Mouse (Mus musculus) embryonic facial prominence, embryonic 12.5 days (tissue): ENCODE data around the gene Slc35a1. TPM values are rescaled to one million over a fixed set of nuclear protein-coding genes. Genes with fewer than 3 reads are reported as not detected.

Source experiments
- ATAC-seq: fragments of 200-750 bp; cut with Nextera tagmentation; 2 replicates; pipeline ENCODE4 v1.8.0; 2017; ENCODE audit not compliant: insufficient number of reproducible peaks, insufficient read depth, low FRiP score, low TSS enrichment
- H3K27ac ChIP-seq: fragments of 300-500 bp; sonication (generic); 2 replicates; pipeline ENCODE4 v1.5.1; 2016; ENCODE audit warnings: mild to moderate bottlenecking
- H3K27me3 ChIP-seq: fragments of 300-500 bp; sonication (generic); 2 replicates; pipeline ENCODE4 v1.6.1; 2016; ENCODE audit warnings: mild to moderate bottlenecking, moderate library complexity
- H3K36me3 ChIP-seq: fragments of 300-500 bp; sonication (generic); 2 replicates; pipeline ENCODE4 v1.6.1; 2016; ENCODE audit warnings: mild to moderate bottlenecking
- H3K4me1 ChIP-seq: fragments of 300-500 bp; sonication (generic); 2 replicates; pipeline ENCODE4 v1.6.1; 2016
- H3K4me2 ChIP-seq: fragments of 300-500 bp; sonication (generic); replicated peaks from 2 replicates; pipeline ENCODE4 v1.6.1; 2016; ENCODE audit warnings: mild to moderate bottlenecking, moderate library complexity
- H3K4me3 ChIP-seq: fragments of 300-500 bp; sonication (generic); 2 replicates; pipeline ENCODE4 v1.5.1; 2016; ENCODE audit warnings: mild to moderate bottlenecking
- H3K9ac ChIP-seq: fragments of 300-500 bp; sonication (generic); 2 replicates; pipeline ENCODE4 v1.6.1; 2016; ENCODE audit warnings: mild to moderate bottlenecking, moderate library complexity
- H3K9me3 ChIP-seq: fragments of 300-500 bp; sonication (generic); 2 replicates; pipeline ENCODE4 v1.6.1; 2016; ENCODE audit warnings: mild to moderate bottlenecking, moderate library complexity
- WGBS: fragments of 180-500 bp; shearing (Covaris S2); methylation state at CpG from one replicate; pipeline ENCODE4 v1.1.7; 2016; 5-methylcytosine and 5-hydroxymethylcytosine counted together
- polyA plus RNA-seq: library from polyadenylated mRNA; unstranded; fragments of >200 nt; fragmentation: Nextera tagmentation; extraction: Ambion mirVana; gene quantifications from 2 replicates; pipeline ENCODE4 v1.2.1, GENCODE M21; 2016

Gene Slc35a1
- polyA plus RNA-seq, 1 experiment from 2014 or later = 57.8 TPM

- H3K4me2 ChIP-seq = no peak overlapping the region
- H3K9ac ChIP-seq = no peak overlapping the region
- H3K4me3 ChIP-seq = no peak overlapping the region
- no peaks in the 10 kb centered on the region for H3K9me3 ChIP-seq
- 93% methylated on average over 3 of the region's 3 CpGs for WGBS
- H3K36me3 ChIP-seq = peaks cover 27% of the 10 kb centered on the region
- H3K4me1 ChIP-seq = no peaks in the 10 kb centered on the region
- ATAC-seq = no peak
- no peak overlapping the region for H3K27ac ChIP-seq
- H3K27me3 ChIP-seq = no peaks in the 10 kb centered on the region
These were observed 46.5 kb downstream of the Slc35a1 start for GRCm38 (mm10) chr4:34640731-34641130.

GRCm38 (mm10) chr4:34639745-34640364 is 47.4 kb downstream of the Slc35a1 start:
- 55% methylated on average over 5 of the region's 5 CpGs for WGBS
- ATAC-seq = peak; percentile 47; the same call in 1 of the 2 replicates

GRCm38 (mm10) chr4:34637851-34638250 is 49.4 kb downstream of the Slc35a1 start:
- H3K36me3 ChIP-seq = peaks cover 32% of the 10 kb centered on the region
- H3K4me3 ChIP-seq = no peak overlapping the region
- H3K4me1 ChIP-seq = no peaks in the 10 kb centered on the region
- no peaks in the 10 kb centered on the region for H3K9me3 ChIP-seq
- no peak overlapping the region for H3K27ac ChIP-seq
- no peak overlapping the region for H3K4me2 ChIP-seq
- no peak overlapping the region for H3K9ac ChIP-seq
- no peaks in the 10 kb centered on the region for H3K27me3 ChIP-seq
- 85% methylated on average over 4 of the region's 4 CpGs for WGBS
- ATAC-seq = no peak

More at GRCm38 (mm10) chr4:34639745-34640364, 47.4 kb downstream of the Slc35a1 start:
- Histone ChIP-seq H3K36me3 (peaks cover 26% of the 10 kb centered on the region), H3K9me3 (no peaks in the 10 kb centered on the region), H3K9ac (no peak overlapping the region), H3K27me3 (no peaks in the 10 kb centered on the region), H3K27ac (0 out of 2 replicates have a peak overlapping the region, but pooled peaks have one; percentile 30), H3K4me3 (no peak overlapping the region), H3K4me1 (no peaks in the 10 kb centered on the region), H3K4me2 (no peak overlapping the region)

- WGBS = 94% methylated on average over 7 of the region's 7 CpGs
- Histone ChIP-seq H3K9me3 (no peaks in the 10 kb centered on the region), H3K9ac (no peak overlapping the region), H3K27me3 (no peaks in the 10 kb centered on the region), H3K4me1 (no peaks in the 10 kb centered on the region), H3K36me3 (peaks cover 32% of the 10 kb centered on the region), H3K4me3 (no peak overlapping the region), H3K27ac (no peak overlapping the region), H3K4me2 (no peak overlapping the region)
- no peak for ATAC-seq
These were observed 49.9 kb downstream of the Slc35a1 start for GRCm38 (mm10) chr4:34637386-34637785.

GRCm38 (mm10) chr4:34636036-34636435 is 51.2 kb downstream of the Slc35a1 start:
- H3K27ac ChIP-seq = no peak overlapping the region
- 78% methylated on average over 5 of the region's 5 CpGs for WGBS
- H3K9ac ChIP-seq = no peak overlapping the region
- H3K27me3 ChIP-seq = no peaks in the 10 kb centered on the region
- H3K9me3 ChIP-seq = no peaks in the 10 kb centered on the region
- no peak overlapping the region for H3K4me2 ChIP-seq
- peaks cover 34% of the 10 kb centered on the region for H3K36me3 ChIP-seq
- no peak for ATAC-seq
- no peaks in the 10 kb centered on the region for H3K4me1 ChIP-seq
- H3K4me3 ChIP-seq = no peak overlapping the region

GRCm38 (mm10) chr4:34634129-34634528 is 53.1 kb downstream of the Slc35a1 start:
- Histone ChIP-seq H3K27ac (no peak overlapping the region), H3K36me3 (peaks cover 31% of the 10 kb centered on the region), H3K9ac (no peak overlapping the region), H3K4me2 (no peak overlapping the region), H3K9me3 (no peaks in the 10 kb centered on the region), H3K4me1 (no peaks in the 10 kb centered on the region), H3K27me3 (no peaks in the 10 kb centered on the region), H3K4me3 (no peak overlapping the region)
- 88% methylated on average over 7 of the region's 7 CpGs for WGBS
- ATAC-seq = no peak

GRCm38 (mm10) chr4:34629956-34630355 is 57.3 kb downstream of the Slc35a1 start:
- no peaks in the 10 kb centered on the region for H3K4me1 ChIP-seq
- H3K9me3 ChIP-seq = no peaks in the 10 kb centered on the region
- no peaks in the 10 kb centered on the region for H3K27me3 ChIP-seq
- no peak overlapping the region for H3K27ac ChIP-seq
- H3K9ac ChIP-seq = no peak overlapping the region
- H3K4me3 ChIP-seq = no peak overlapping the region
- no peak overlapping the region for H3K4me2 ChIP-seq
- ATAC-seq = no peak
- 82% methylated on average over 1 of the region's 1 CpGs for WGBS
- peaks cover 46% of the 10 kb centered on the region for H3K36me3 ChIP-seq

GRCm38 (mm10) chr4:34626401-34626800 is 60.8 kb downstream of the Slc35a1 start:
- no peaks in the 10 kb centered on the region for H3K9me3 ChIP-seq
- WGBS = 90% methylated on average over 6 of the region's 6 CpGs
- H3K4me3 ChIP-seq = no peak overlapping the region
- no peaks in the 10 kb centered on the region for H3K4me1 ChIP-seq
- ATAC-seq = no peak
- H3K9ac ChIP-seq = no peak overlapping the region
- H3K27me3 ChIP-seq = no peaks in the 10 kb centered on the region
- no peak overlapping the region for H3K27ac ChIP-seq
- peaks cover 30% of the 10 kb centered on the region for H3K36me3 ChIP-seq
- H3K4me2 ChIP-seq = no peak overlapping the region

GRCm38 (mm10) chr4:34625556-34625955 is 61.7 kb downstream of the Slc35a1 start:
- 85% methylated on average over 4 of the region's 4 CpGs for WGBS
- Histone ChIP-seq H3K36me3 (peaks cover 23% of the 10 kb centered on the region), H3K4me3 (no peak overlapping the region), H3K27me3 (no peaks in the 10 kb centered on the region), H3K4me2 (no peak overlapping the region), H3K9me3 (no peaks in the 10 kb centered on the region), H3K9ac (no peak overlapping the region), H3K4me1 (no peaks in the 10 kb centered on the region), H3K27ac (no peak overlapping the region)
- ATAC-seq = no peak

- no peak overlapping the region for H3K27ac ChIP-seq
- peak overlapping the region; percentile 92 for H3K4me2 ChIP-seq
- no peaks in the 10 kb centered on the region for H3K27me3 ChIP-seq
- H3K36me3 ChIP-seq = 0 out of 2 replicates have a peak, but pooled peaks cover 10% of the 10 kb centered on the region
- no peaks in the 10 kb centered on the region for H3K9me3 ChIP-seq
- no peak overlapping the region for H3K9ac ChIP-seq
- ATAC-seq = no peak
- 78% methylated on average over 8 of the region's 8 CpGs for WGBS
- H3K4me3 ChIP-seq = peak overlapping the region; percentile 83; the same call in 1 of the 2 replicates
- H3K4me1 ChIP-seq = peaks cover 16% of the 10 kb centered on the region
These were observed 71.1 kb downstream of the Slc35a1 start for GRCm38 (mm10) chr4:34616146-34616545.

GRCm38 (mm10) chr4:34615303-34615702 is 71.9 kb downstream of the Slc35a1 start:
- H3K36me3 ChIP-seq = 0 out of 2 replicates have a peak, but pooled peaks cover 10% of the 10 kb centered on the region
- no peaks in the 10 kb centered on the region for H3K27me3 ChIP-seq
- 1% methylated on average over 13 of the region's 13 CpGs for WGBS
- peak overlapping the region; percentile 70; the same call in 1 of the 2 replicates for H3K27ac ChIP-seq
- H3K4me3 ChIP-seq = peak overlapping the region; percentile 83
- H3K9ac ChIP-seq = peak overlapping the region; percentile 66
- H3K4me1 ChIP-seq = peaks cover 16% of the 10 kb centered on the region
- no peaks in the 10 kb centered on the region for H3K9me3 ChIP-seq
- no peak for ATAC-seq
- peak overlapping the region; percentile 92 for H3K4me2 ChIP-seq

GRCm38 (mm10) chr4:34614630-34615094 is 72.6 kb downstream of the Slc35a1 start, which contains the start of the genes Orc3 and Rars2:
Gene Orc3, minus strand, starts transcription at chr4:34614944.
Gene Rars2, plus strand, starts transcription at chr4:34614957.
- ATAC-seq = peak; percentile 98
- Histone ChIP-seq H3K9me3 (no peaks in the 10 kb centered on the region), H3K9ac (peak within 1 kb of the TSS; percentile 66), H3K4me3 (peak within 1 kb of the TSS; percentile 83), H3K27me3 (no peaks in the 10 kb centered on the region), H3K36me3 (0 out of 2 replicates have a peak, but pooled peaks cover 5% of the 10 kb centered on the region), H3K4me2 (peak within 1 kb of the TSS; percentile 92), H3K4me1 (peaks cover 16% of the 10 kb centered on the region), H3K27ac (peak within 1 kb of the TSS; percentile 70)
- under 1% methylated on average over 42 of the region's 42 CpGs for WGBS
